Mouse (Mus musculus): ENCODE results near the gene AY761185.

DNA sequence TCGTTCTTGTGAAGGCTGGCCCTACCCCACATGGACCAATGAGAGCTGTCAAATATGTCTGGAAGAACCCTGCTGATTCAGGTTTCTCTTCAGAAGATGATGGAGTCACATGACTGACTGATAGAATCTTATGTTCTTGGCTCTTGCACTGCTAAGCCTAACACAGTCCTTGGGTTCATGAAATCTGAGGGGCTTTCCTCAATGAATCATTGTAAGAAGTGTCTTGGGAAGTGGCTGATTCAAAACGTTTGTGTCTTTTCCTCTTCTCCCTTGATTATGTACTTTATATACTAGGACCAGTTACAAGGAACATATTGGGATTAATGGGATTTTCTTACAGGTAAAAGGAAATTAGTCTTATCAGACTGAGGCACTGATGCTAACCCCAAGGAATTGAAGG, 42.0 kb downstream of the AY761185 start, which contains the start of gene Gm15056:
- TF ChIP-seq CTCF (IDR thresholded peaks at IDR 0.05; ENCODE audit: insufficient read depth, low read length) (no peak), POLR2A (IDR thresholded peaks at IDR 0.05; ENCODE audit: borderline replicate concordance, extremely low read depth, low read depth, low read length) (no peak)

All from lung, adult 2 months (tissue).